ENCODE assay signal across 13 mouse cellular contexts in genomic region chr5:150409451-150410045, GRCm38 (mm10).
DNase-seq lines count a peak whose midpoint lies in the region; ATAC-seq and TF ChIP-seq lines count a peak whose summit lies in the region.
"Had no signal": no experiment of that assay in that cellular context is flagged by ENCODE, and none has a peak within 500 bp of the region (broad histone marks: within the 10 kb centered on the region; RNA-seq: fewer than 3 reads in every experiment).

No protein-coding gene starts in this region.

- H3K9me3 ChIP-seq in lung, postnatal 0 days (ENCODE audit: low read length) = no peaks in the 10 kb centered on the region
- H3K9me3 ChIP-seq in embryonic facial prominence, embryonic 14.5 days (ENCODE audit: control insufficient read depth, low read length) = 0 out of 2 replicates have a peak, but pooled peaks cover 2% of the 10 kb centered on the region
- H3K9me3 ChIP-seq in midbrain, embryonic 15.5 days = no peaks in the 10 kb centered on the region
- H3K9me3 ChIP-seq: heart, embryonic 15.5 days; liver, embryonic 13.5 days had no signal

- no peak overlapping the region for H3K27ac ChIP-seq in lung, postnatal 0 days (ENCODE audit: low read length)
- H3K27ac ChIP-seq in embryonic facial prominence, embryonic 14.5 days (replicated peaks; ENCODE audit: low read depth, low read length) = peak overlapping the region; percentile 5; the same call in 1 of the 2 replicates
- H3K27ac ChIP-seq in midbrain, embryonic 15.5 days = no peak overlapping the region
- no peak overlapping the region for H3K27ac ChIP-seq in heart, adult 2 months
- H3K27ac ChIP-seq: heart, embryonic 15.5 days; liver, embryonic 13.5 days; midbrain, embryonic 13.5 days had no signal

- no peak overlapping the region for H3K4me3 ChIP-seq in lung, postnatal 0 days (ENCODE audit: low read depth, low read length)
- H3K4me3 ChIP-seq in embryonic facial prominence, embryonic 14.5 days (ENCODE audit: low read depth, low read length) = no peak overlapping the region
- H3K4me3 ChIP-seq in midbrain, embryonic 15.5 days = no peak overlapping the region
- H3K4me3 ChIP-seq in heart, adult 2 months = no peak overlapping the region
- H3K4me3 ChIP-seq: heart, embryonic 15.5 days; liver, embryonic 13.5 days; midbrain, embryonic 13.5 days had no signal

- H3K79me2 ChIP-seq in heart, adult 2 months (replicated peaks; ENCODE audit: control insufficient read depth, insufficient read depth, low read length) = no peaks in the 10 kb centered on the region

- H3K27me3 ChIP-seq in lung, postnatal 0 days (replicated peaks; ENCODE audit: insufficient read depth, low read length) = no peaks in the 10 kb centered on the region
- H3K27me3 ChIP-seq in embryonic facial prominence, embryonic 14.5 days (replicated peaks; ENCODE audit: control insufficient read depth, insufficient read depth, low read length) = no peaks in the 10 kb centered on the region
- H3K27me3 ChIP-seq in midbrain, embryonic 15.5 days (replicated peaks) = no peaks in the 10 kb centered on the region
- H3K27me3 ChIP-seq in heart, adult 2 months (ENCODE audit: control insufficient read depth, insufficient read depth, low read length) = no peaks in the 10 kb centered on the region
- H3K27me3 ChIP-seq: heart, embryonic 15.5 days; liver, embryonic 13.5 days; midbrain, embryonic 13.5 days had no signal

- no peak for TF ChIP-seq CTCF in lung, postnatal 0 days (IDR thresholded peaks at IDR 0.05)
- TF ChIP-seq CTCF in heart, adult 2 months (IDR thresholded peaks at IDR 0.05) = no peak

- ATAC-seq in lung, postnatal 0 days = no peak
- ATAC-seq in embryonic facial prominence, embryonic 14.5 days (ENCODE audit: low read depth) = no peak
- ATAC-seq in megakaryocyte progenitor cell, adult 5-6 weeks (replicated peaks; ENCODE audit: poor library complexity) = peak; percentile 42; the same call in 1 of the 2 replicates
- no peak for ATAC-seq in midbrain, embryonic 15.5 days (replicated peaks)
- ATAC-seq: forebrain, postnatal 0 days; midbrain, embryonic 13.5 days had no signal

- peak; percentile 7 for DNase-seq in lung, postnatal 0 days (ENCODE audit: low spot score)
- DNase-seq in lung, postnatal 4 days = no peak
- DNase-seq in embryonic facial prominence, embryonic 14.5 days (ENCODE audit: low spot score) = peak; percentile 74
- DNase-seq in kidney, adult 9 months = peak; percentile 15
- no peak for DNase-seq in cerebellum, adult 18-20 months
- no peak for DNase-seq in heart, adult 2 months
- DNase-seq: cerebellum, adult 11-12 months; forebrain, postnatal 0 days; liver, embryonic 13.5 days had no signal

- no peak overlapping the region for H3K4me2 ChIP-seq in lung, postnatal 0 days (replicated peaks; ENCODE audit: low read depth, low read length)
- no peak overlapping the region for H3K4me2 ChIP-seq in embryonic facial prominence, embryonic 14.5 days (ENCODE audit: low read depth, low read length)
- no peak overlapping the region for H3K4me2 ChIP-seq in midbrain, embryonic 15.5 days
- H3K4me2 ChIP-seq: heart, embryonic 15.5 days; liver, embryonic 13.5 days; midbrain, embryonic 13.5 days had no signal

- no peak for TF ChIP-seq POLR2A in heart, adult 2 months (IDR thresholded peaks at IDR 0.05; ENCODE audit: insufficient read depth, low read depth, low read length)

- peaks cover 3% of the 10 kb centered on the region; the same call in 1 of the 2 replicates for H3K36me3 ChIP-seq in lung, postnatal 0 days (ENCODE audit: insufficient read depth, low read length)
- H3K36me3 ChIP-seq in embryonic facial prominence, embryonic 14.5 days (ENCODE audit: control insufficient read depth, insufficient read depth, low read length) = peaks cover 17% of the 10 kb centered on the region
- peaks cover 36% of the 10 kb centered on the region for H3K36me3 ChIP-seq in midbrain, embryonic 15.5 days (replicated peaks)
- H3K36me3 ChIP-seq in heart, adult 2 months (ENCODE audit: control insufficient read depth, insufficient read depth, low read length) = no peaks in the 10 kb centered on the region

- H3K4me1 ChIP-seq in lung, postnatal 0 days (ENCODE audit: insufficient read depth, low read depth, low read length) = no peaks in the 10 kb centered on the region
- H3K4me1 ChIP-seq in embryonic facial prominence, embryonic 14.5 days (ENCODE audit: control insufficient read depth, insufficient read depth, low read length) = peaks cover 6% of the 10 kb centered on the region; the same call in 1 of the 2 replicates
- no peaks in the 10 kb centered on the region for H3K4me1 ChIP-seq in midbrain, embryonic 15.5 days
- H3K4me1 ChIP-seq in heart, adult 2 months (ENCODE audit: control insufficient read depth, insufficient read depth, low read length) = no peaks in the 10 kb centered on the region
- H3K4me1 ChIP-seq: midbrain, embryonic 13.5 days had no signal

- 40% methylated on average over 15 of the region's 15 CpGs for WGBS in lung, postnatal 0 days
- 34% methylated on average over 15 of the region's 15 CpGs for WGBS in embryonic facial prominence, embryonic 14.5 days
- 77% methylated on average over 15 of the region's 15 CpGs for WGBS in midbrain, embryonic 15.5 days
- 76% methylated on average over 15 of the region's 15 CpGs for WGBS in heart, adult 2 months

- no peak for TF ChIP-seq EP300 in lung, postnatal 0 days (IDR thresholded peaks at IDR 0.05)
- TF ChIP-seq EP300 in heart, adult 2 months (IDR thresholded peaks at IDR 0.05; ENCODE audit: insufficient read depth, low read depth, low read length) = no peak

- intact Hi-C loops in heart, adult 2 months (cut with DNase I) = no loop called here

- no peak overlapping the region for H3K9ac ChIP-seq in lung, postnatal 0 days (replicated peaks; ENCODE audit: low read depth)
- no peak overlapping the region for H3K9ac ChIP-seq in embryonic facial prominence, embryonic 14.5 days (ENCODE audit: low read depth, low read length)
- no peak overlapping the region for H3K9ac ChIP-seq in midbrain, embryonic 15.5 days
- H3K9ac ChIP-seq in heart, adult 2 months (ENCODE audit: low read depth, low read length) = no peak overlapping the region
- H3K9ac ChIP-seq: forebrain, postnatal 0 days; heart, embryonic 15.5 days; liver, embryonic 13.5 days; midbrain, embryonic 13.5 days had no signal

Comparison
In these comparisons a context has a peak if more than half of its experiments do, and no peak if none do; other contexts are left out.
1. DNase-seq: peak in lung, postnatal 0 days (single experiment), embryonic facial prominence, embryonic 14.5 days (single experiment) and kidney, adult 9 months (single experiment); none in lung, postnatal 4 days (0 of 2), cerebellum, adult 18-20 months (0 of 2) and heart, adult 2 months (0 of 2).